Mouse (Mus musculus): ENCODE data around the gene Skil.

Skil gene

DNA sequence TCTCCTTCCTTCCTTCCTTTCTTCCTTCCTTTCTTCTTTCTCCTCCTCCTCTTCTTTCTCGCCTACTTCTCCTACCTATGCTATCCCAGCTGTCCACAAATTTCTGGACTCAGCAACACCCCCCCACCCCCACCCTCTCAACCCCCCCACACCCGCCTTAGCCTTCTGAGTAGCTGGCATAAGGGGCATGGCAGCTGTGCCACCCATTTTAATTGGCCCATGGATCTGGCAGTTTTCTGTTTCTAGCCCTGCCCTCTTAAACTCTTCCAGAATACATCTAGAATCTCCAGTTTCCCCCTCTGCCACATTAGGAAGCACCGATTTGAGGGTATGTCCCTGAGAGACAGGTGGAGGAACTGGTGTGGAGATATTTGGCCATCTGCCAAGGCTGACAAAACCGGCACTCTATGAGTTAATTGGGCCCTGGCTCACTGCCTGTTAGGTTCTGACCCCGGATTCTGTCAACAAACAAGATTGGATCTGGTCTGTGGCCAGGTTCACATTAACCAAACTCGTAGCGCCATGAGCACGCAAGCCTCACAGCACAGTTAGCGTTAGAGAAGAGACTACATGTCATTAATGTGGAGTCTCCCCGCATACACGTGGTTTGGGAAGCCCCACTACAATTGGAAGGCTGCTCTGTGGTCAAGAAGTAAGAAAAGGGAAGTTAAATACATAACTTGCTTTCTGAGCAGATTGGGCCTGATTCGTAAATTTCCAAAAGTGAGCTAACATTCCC, 11.2 kb upstream of the Skil start:
- DNase-seq = peak; percentile 55 to 62

GRCm38 (mm10) chr3:31085000-31085399, 9.9 kb upstream of the Skil start:
- no peak for DNase-seq

GRCm38 (mm10) chr3:31088789-31089775, 5.8 kb upstream of the Skil start:
- peak in 1 of 2 experiments; percentile 10 for DNase-seq

GRCm38 (mm10) chr3:31089956-31090355, 4.9 kb upstream of the Skil start:
- DNase-seq = no peak

GRCm38 (mm10) chr3:31093196-31093595, 1.7 kb upstream of the Skil start:
- DNase-seq = peak in 1 of 2 experiments; percentile 32

DNA sequence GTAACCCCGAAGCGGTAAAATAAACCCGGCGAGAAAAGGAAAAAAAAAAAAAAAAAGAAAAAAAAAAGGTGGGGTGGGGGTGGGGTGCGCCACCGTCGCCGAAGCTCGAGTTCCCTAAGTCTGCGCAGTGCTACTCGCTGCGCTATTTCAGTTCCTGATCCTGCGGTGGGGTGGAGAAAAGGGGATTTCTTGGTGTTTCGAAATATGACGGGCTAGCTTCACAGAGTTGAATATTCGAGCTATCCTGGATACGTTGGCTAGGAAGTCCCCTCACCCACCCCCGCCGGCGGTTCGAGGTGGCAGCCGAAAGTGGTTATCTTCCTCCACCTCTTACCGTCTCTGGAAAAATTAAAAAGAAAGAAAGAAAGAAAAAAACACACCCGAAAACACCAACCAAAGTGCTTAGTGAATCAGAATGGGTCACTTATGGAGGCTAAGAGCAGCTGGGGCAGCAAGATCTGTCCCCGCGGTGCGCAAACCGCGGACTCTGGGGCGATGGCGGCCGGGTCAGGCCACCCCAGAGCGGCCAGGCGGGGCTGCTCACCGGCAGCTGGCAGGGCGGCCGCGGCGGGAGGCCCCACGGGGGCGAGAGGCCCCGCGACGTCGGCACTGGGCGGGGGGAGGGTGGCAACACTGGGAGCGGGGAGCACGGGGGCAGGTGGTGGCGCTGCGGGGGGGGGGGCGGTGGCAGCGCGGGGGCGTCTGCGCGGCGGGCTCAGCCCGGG, 1.1 kb upstream of the Skil start:
- peak; percentile 77 to 87 for DNase-seq

DNA sequence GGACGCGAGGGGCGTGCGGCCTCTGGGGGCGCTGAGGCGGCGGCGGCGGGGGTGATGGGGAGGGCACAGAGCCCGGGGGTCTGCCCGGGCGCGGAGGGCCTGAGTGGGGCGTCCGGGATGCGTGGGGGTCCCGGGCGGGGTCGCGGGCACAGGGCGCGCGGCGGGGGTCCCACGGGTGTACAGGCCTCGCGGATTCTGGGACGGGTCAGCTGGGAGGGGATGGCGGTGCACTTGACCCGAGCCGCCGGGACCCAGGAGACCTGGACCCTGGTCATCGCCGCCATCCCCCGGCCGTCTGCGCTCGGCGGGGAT, 277 bp downstream of the Skil start:
- DNase-seq = no peak

DNA sequence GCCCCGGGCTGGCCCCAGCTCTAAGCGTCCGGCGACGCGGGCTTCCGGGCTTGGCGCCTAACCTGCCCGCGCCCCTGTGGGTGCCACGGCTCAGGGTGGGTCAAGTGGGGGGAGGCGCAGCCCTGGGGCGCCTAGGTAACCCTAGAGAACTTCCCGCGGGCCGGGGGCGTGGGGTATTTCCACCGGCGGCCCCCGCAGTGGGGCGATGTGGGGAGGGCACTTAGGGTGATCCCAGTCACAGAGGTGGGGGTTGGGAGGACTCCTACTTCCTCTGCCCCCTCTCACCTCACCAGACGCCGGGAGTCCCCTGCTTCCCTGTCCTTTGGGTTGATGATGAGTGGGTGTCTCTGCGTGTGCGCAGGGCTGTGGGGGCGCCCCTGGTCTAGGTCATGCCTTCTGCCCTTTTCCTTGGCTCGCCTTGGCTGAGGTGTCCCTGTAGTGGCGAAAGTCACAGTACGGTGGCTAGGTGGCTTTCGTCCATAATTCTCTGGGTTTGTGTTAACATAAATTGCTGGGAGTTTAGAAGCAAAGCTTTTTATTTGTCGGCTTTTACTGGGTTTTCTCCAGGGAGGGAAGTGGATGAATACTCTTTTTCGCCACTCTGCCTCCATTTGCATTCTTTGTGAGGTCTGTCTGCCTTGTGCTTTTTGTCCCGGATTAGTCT, 765 bp downstream of the Skil start:
- DNase-seq = peak; percentile 68

GRCm38 (mm10) chr3:31096155-31097101, 1.6 kb downstream of the Skil start:
- no peak for DNase-seq

GRCm38 (mm10) chr3:31097102-31097720, 2.4 kb downstream of the Skil start:
- no peak for DNase-seq

DNA sequence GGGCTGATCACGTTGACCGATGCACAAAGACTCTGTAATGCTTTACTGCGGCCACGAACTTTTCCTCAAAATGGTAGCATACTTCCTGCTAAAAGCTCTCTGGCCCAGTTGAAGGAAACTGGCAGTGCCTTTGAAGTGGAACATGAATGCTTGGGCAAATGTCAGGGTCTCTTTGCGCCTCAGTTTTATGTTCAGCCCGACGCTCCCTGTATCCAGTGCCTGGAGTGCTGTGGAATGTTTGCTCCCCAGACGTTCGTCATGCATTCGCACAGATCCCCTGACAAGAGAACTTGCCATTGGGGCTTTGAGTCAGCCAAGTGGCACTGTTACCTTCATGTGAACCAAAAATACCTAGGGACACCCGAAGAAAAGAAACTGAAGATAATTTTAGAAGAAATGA, 3.1 kb downstream of the Skil start:
- no peak for DNase-seq

DNA sequence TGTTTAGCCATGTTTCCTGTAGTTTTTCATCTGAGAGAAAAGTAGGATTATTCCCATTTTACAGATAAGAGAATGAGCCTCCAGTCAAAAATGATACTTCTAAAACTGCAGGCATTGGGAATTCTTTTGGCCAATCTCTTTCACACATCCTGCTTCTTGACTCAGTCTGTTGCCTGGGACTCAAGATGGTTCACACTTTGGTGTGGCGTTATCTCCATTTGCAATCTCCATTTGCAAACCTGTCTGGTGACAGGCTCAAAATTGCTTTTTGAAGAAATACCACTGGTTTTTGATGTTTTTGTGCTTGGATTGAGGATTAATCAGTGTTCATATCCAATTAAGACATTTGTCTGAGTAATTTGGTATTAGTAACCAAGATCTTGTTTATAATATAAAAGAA, 3.7 kb downstream of the Skil start:
- DNase-seq = no peak

GRCm38 (mm10) chr3:31100026-31100425, 5.2 kb downstream of the Skil start:
- DNase-seq = no peak

DNA sequence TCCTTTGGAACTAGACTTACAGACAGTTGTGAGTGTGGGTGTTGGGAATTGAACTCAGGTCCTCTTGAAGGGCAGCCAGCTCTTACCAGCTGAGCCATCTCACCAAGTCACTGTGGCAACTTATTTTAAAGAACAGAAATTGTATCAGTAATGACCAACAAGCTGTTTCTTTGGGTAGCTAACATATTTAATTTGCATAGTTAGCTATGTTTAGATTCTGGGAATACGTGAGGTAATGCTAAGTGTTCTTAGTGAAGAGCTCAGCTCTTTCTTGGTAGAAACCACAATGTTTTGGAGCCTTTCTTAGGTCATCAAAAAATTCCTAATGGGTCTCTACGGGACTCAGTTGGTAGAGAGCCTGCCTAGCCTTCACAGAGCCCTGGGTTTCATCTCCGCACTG, 5.9 kb downstream of the Skil start:
- DNase-seq = no peak

DNA sequence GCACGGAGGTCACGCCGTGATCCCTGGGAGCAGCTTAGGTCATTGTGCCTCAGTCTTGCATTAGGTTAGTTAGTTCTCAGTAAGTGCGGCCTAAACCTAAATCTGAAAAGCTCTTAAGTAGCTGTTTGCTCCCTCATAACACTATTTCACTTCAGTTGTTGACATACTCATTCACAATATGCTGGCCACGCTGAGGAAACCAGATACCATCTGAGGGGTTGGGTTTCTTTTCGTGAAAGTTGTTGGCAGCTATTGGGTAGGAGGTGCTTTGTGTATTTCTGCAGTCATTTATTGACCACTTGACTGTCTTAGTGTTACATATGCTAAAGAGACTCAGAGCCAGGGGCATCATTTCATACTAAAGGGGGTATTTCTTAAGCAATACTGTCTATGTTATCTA, 10.1 kb downstream of the Skil start:
- no peak for DNase-seq

- no peak for DNase-seq
Observed at GRCm38 (mm10) chr3:31106597-31106996, 11.7 kb downstream of the Skil start.

GRCm38 (mm10) chr3:31107674-31108073, 12.8 kb downstream of the Skil start:
- DNase-seq = no peak

- DNase-seq = no peak
Observed at GRCm38 (mm10) chr3:31109108-31109507, 14.2 kb downstream of the Skil start.

GRCm38 (mm10) chr3:31123098-31123497, 28.2 kb downstream of the Skil start:
- DNase-seq = no peak

- no peak for DNase-seq
Observed at GRCm38 (mm10) chr3:31126303-31126702, 31.4 kb downstream of the Skil start.

DNA sequence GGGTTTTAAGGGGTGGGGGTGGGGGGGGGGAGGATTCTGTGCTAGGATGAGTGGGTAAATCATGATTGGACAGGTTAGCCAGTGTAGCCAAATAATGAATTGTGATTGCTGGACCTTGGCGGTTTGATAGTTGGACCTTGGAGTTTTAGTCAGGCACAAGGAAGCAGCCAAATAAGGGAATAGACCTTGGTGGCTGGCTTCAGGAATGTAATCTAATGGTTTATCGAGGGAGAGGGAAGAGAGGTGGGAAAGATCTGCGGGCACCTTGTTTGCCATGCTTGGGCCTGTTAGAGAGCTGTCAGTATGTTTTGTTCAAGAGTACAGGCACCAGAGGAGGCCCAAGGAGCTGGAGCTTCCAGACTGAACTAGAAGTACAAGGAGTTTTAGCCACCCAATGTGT, 32.0 kb downstream of the Skil start:
- no peak for DNase-seq
